Mouse (Mus musculus) olfactory bulb, adult 2 months (tissue): Measurements from ENCODE around the gene Gm17078.

Experiments used
- CTCF ChIP-seq: fragments of 200-500 bp; IDR thresholded peaks from 2 replicates; pipeline ENCODE4 v1.5.1; 2012; ENCODE audit warnings: low read depth, mild to moderate bottlenecking, low read length, moderate library complexity; ENCODE audit not compliant: insufficient read depth
- POLR2A ChIP-seq: fragments of 200-500 bp; IDR thresholded peaks from 2 replicates; pipeline ENCODE4 v1.6.1; 2012; ENCODE audit warnings: mild to moderate bottlenecking, low read depth, low read length, moderate library complexity; ENCODE audit not compliant: insufficient read depth

GRCm38 (mm10) chr14:51611210-51611609 lies at the start of gene Gm17078:
- TF ChIP-seq POLR2A (no peak), CTCF (no peak)
